Mouse (Mus musculus) left cerebral cortex, postnatal 36 days (tissue): Measurements from ENCODE around the gene Trim7. TPM values are rescaled to one million over a fixed set of nuclear protein-coding genes. Genes with fewer than 3 reads are reported as not detected.
A peak's percentile ranks its signal among the peaks of the same experiment; 100 is the strongest.
"Not testable (repeated sequence)": the region's sequence is repeated elsewhere in the genome, so short reads cannot be mapped to it uniquely, and the experiment has no call there.

Source experiments
- DNase-seq, 2 experiments: peaks; one replicate each; pipeline ENCODE4 v3.0.0; 2021 to 2022; ENCODE audit warnings: low spot score in 2 of 2, mixed read lengths in 1 of 2
- intact Hi-C: fragments of 180-260 bp; cut with DNase I; formaldehyde crosslinking; loops from one replicate; pipeline ENCODE4 v1.15.1; 2025
- total RNA-seq, 2 experiments: library from RNA; stranded (reverse); gene quantifications; 2 replicates each; pipeline ENCODE4 v1.2.3; 2021

Gene Trim7
- total RNA-seq, 2 experiments from 2014 or later: 2.5 to 3.0 TPM

DNA sequence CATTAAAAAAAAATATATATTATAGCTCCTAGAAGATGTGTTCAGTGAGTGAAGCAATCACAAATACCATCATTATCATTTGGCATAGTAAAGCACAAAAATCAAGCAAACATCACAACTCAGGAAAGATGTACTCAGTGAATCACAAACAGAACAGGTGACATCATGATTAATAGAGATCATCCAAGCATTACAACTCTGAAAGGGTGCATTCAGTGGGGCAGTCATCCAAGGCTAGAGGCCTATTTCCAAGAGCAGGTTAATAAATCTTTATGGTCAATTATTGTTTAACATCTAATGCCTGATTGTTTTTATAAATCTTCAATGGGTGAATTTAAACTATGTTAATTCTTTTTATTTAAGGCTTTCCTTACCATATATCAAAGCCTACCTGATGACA is 14.9 kb downstream of the Trim7 start:
- intact Hi-C loops: no loop called here
- DNase-seq: no peak

DNA sequence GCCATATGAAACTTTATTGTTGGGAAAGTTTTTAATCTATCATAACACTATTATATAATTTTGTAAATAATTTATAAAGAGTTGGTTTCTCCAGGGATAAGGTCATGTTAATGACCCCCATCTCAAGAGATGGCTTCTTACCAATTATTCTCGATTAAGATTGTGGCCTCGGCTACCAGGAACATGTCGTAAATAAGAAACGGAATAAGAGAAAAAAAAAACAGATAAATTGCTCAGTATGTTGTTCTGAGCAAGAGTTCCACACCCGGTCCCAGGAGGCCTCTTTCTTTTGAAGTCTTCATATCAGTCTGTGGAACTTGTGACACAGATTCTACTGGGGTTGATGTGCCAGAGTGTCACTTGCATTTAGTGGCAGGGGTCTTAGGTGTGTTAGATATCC is 15.3 kb downstream of the Trim7 start:
- intact Hi-C loops: no loop called here
- no peak for DNase-seq

- intact Hi-C loops: no loop called here
- no peak for DNase-seq
Observed at GRCm38 (mm10) chr11:48842378-48842792, 16.4 kb downstream of the Trim7 start.

DNA sequence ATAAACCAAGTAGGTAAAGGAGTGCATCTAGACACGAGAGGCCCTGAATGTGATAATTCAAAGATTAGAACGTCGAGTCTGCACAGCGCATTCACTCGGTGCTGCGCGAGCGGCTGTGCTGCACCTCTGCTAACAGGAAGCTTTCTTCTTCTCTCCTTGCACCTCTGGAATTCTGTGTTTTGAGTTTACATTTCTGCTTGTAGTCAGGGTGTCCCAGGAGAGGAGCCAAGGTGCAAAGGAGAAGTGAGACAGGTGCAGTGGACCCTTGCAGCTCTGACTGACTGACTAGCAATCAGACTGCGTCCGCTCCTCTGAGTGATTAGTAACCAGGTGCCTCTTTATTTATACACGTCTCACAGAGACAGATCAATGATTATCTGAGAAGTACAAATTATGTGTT is 17.3 kb downstream of the Trim7 start:
- no peak for DNase-seq
- intact Hi-C loops: no loop called here

DNA sequence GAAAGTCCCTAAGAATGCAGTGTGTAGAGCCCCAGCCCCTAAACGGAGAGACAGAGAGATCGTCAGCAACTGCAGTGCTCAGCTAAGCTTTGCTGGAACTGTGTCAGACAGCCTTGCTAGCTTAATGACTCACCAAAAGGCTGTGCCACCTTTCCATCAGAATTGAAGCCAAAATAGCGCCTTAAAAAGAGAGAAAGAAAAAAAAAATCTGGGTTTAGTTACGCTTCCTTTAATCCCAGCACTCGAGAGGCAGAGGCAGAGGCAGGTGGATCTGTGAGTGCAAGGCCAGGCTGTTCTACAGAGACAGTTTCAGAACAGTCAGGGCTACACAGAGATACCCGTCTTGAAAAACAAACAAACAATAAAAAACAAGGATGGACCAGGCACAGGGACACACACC is 18.4 kb downstream of the Trim7 start:
- intact Hi-C loops: no loop called here
- DNase-seq: no peak

DNA sequence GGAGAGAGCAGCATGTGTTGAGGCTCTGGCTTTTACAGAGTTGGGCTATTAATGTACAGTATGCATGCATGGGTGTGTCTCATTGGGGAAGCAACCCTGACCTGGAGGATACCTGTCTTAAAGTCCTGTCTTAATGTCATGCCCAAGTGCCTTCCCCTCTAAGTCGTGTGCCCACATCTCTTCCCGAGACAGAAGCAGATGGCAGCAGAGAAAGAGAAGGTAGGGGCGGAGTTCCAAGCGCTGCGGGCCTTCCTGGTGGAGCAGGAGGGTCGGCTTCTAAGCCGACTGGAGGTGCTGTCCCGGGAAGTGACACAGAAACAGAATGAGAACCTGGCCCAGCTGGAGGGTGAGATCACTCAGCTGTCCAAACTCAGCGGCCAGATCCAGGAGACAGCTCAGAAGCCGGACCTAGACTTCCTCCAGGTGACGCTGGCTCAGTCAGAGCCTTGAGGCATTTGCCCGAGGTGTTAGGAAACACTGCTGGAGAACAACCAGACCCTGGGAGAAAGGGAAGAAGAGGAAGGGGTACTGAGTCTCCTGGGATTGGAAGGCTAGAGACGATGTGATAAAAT is 19.4 kb downstream of the Trim7 start:
- no peak for DNase-seq
- intact Hi-C loops: no loop called here

- DNase-seq, intact Hi-C loops: not testable (repeated sequence)
Observed at GRCm38 (mm10) chr11:48846362-48846761, 20.4 kb downstream of the Trim7 start.

GRCm38 (mm10) chr11:48846881-48847280 is 20.9 kb downstream of the Trim7 start:
- no peak for DNase-seq
- intact Hi-C loops: no loop called here

- DNase-seq: no peak
- intact Hi-C loops: no loop called here
Observed at GRCm38 (mm10) chr11:48850240-48850639, 24.3 kb downstream of the Trim7 start.

DNA sequence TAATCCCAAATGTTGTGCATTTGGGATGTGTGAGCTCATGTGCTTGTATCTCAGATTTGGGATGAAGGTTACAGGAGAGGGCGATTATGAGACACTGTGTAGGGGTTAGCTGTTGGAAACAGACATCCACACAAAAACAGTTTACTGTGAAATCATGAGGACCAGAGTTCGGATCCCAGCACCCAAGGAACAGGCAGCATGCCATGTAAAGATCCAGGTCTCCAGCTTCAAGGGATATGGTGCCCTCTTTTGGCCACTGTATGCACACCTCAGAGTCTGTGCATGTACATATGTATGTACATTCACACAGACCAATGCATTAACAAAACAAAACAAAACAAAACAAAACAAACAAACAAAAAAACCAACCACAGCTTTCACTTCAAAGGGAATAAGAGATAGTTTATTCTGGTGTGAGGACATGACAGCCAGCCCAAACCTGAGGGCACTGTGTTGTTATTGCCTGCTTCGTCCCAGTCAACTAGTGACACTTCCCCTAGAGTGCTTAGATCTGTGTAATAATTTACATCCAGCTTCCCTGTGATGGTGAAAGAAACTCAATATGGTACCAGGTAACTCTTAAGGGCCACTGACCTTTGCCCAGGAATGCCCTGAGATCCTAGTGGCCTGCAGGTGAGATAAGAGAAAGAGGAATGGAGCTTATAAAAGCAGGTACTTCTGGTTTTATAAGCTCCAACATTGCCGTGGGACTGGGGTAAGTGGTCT is 25.5 kb downstream of the Trim7 start:
- DNase-seq: no peak
- intact Hi-C loops: no loop called here

- DNase-seq: no peak
- intact Hi-C loops: no loop called here
Observed at GRCm38 (mm10) chr11:48852190-48852589, 26.2 kb downstream of the Trim7 start.

- DNase-seq: no peak
- intact Hi-C loops: no loop called here
Observed at GRCm38 (mm10) chr11:48852624-48853473, 26.9 kb downstream of the Trim7 start.

- peak; percentile 94 to 95 for DNase-seq
- intact Hi-C loops: loop anchor here (1.0 kb wide), 1 partner anchor 35 kb away; no protein-coding TSS in a partner anchor
Observed at GRCm38 (mm10) chr11:48853474-48854180, 27.7 kb downstream of the Trim7 start.

GRCm38 (mm10) chr11:48859014-48859413 is 33.1 kb downstream of the Trim7 start:
- DNase-seq: peak in 1 of 2 experiments; percentile 33
- intact Hi-C loops: loop anchor here (2.0 kb wide), 1 partner anchor 70 kb away; no protein-coding TSS in a partner anchor

- intact Hi-C loops: no loop called here
Observed at GRCm38 (mm10) chr11:48862784-48863319, 36.9 kb downstream of the Trim7 start.

DNA sequence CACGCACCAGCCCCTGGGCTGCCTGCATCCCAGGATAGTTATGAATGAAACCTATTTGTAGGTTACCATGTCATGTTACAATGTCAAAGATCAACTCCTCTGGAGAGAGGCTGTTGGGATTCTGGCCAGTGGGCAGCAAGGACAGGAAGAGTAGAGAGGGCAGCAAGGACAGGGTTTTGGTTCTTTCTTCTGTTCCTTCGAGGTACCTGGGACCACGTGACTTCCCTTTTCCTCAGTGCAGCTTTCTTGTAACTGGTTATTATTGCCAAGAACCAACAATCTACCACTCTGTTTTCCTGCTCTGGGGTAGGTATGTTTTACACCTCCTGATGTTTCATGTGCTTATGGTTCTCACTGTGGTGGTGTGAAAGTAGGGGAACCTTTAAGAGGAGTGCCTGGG is 37.9 kb downstream of the Trim7 start:
- intact Hi-C loops: no loop called here
- no peak for DNase-seq

More at GRCm38 (mm10) chr11:48862784-48863319, 36.9 kb downstream of the Trim7 start:
- DNase-seq: no peak

DNA sequence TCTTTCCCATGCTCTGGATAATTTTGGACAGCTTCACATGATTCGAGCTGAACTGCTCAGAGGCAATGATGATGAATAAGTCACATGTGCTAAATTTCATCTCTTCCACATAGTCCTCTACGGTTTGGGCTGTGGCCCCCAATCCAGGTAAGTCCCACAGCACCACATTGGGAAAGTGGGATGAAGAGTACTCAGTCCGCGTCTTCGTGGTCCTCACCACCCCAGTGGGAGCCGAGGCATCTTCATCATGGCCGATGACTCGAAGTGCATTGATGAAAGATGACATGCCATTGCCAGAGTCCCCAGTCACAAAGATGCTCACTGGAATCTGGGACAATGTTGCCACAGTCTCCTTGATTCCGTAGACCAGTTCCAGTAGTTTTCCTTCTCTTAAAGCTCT is 40.5 kb downstream of the Trim7 start:
- DNase-seq: no peak
- intact Hi-C loops: no loop called here

DNA sequence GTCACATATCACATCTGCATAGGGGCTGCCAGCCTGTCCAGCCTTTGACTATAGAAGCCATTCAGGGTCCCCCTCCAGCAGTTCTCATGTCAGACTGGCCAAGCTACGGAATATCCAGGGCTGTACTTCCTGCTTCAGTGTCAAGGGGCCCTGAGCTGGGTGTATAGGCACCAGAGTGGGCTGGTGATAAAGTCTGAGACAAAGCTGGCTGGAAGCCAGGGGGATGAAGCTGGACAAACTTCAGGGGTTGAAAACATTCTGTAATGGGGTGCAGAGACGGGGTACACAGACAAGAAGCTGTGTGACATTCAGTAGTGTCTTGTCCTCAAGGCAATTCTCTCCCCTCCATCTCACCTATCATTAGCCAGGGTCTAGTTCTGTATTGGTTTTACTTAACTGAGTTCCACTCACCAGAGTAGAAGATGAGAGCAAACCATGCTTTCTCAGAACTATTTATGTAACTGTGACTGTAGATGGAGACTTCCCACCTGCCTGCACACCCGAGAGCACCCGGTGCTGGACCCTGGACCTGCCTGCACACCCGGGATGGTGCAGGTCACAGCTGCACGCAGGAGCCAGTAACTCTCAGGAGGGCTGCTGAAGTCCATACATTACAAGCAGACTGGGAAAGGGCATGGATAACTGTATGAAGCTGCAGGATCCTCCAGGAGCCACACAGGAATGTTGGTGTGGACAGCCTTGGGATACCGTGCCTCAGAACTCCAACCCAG is 43.6 kb downstream of the Trim7 start:
- DNase-seq: no peak
- intact Hi-C loops: loop anchor here (5.0 to 10.0 kb wide), 2 partner anchors 315 to 403 kb away; partner anchors contain the start of gene Btnl9

- intact Hi-C loops: loop anchor here (5.0 to 10.0 kb wide), 2 partner anchors 314 to 402 kb away; partner anchors contain the start of gene Btnl9
Observed at GRCm38 (mm10) chr11:48870781-48871180, 44.8 kb downstream of the Trim7 start.

More at GRCm38 (mm10) chr11:48870781-48871180, 44.8 kb downstream of the Trim7 start:
- DNase-seq: no peak
